Mouse (Mus musculus) heart, adult 2 months (tissue): Measurements from ENCODE around the gene Gfpt2. TPM values are rescaled to one million over a fixed set of nuclear protein-coding genes. Genes with fewer than 3 reads are reported as not detected.

Experiments used
- DNase-seq, 2 experiments: peaks; one replicate each; pipeline ENCODE4 v3.0.0; 2021
- H3K27ac ChIP-seq: fragments of 200-600 bp; 2 replicates; pipeline ENCODE4 v1.8.1; 2022
- H3K27me3 ChIP-seq: fragments of 200-500 bp; 2 replicates; pipeline ENCODE4 v1.6.1; 2012; ENCODE audit warnings: mild to moderate bottlenecking, low read length, inconsistent platforms, mixed read lengths; ENCODE audit not compliant: control insufficient read depth, insufficient read depth
- H3K36me3 ChIP-seq: fragments of 200-500 bp; 2 replicates; pipeline ENCODE4 v1.6.1; 2012; ENCODE audit warnings: low read length, inconsistent platforms; ENCODE audit not compliant: control insufficient read depth, insufficient read depth
- H3K4me1 ChIP-seq: fragments of 200-500 bp; 2 replicates; pipeline ENCODE4 v1.6.1; 2011; ENCODE audit warnings: low read length; ENCODE audit not compliant: control insufficient read depth, insufficient read depth
- H3K4me3 ChIP-seq: fragments of 200-600 bp; 2 replicates; pipeline ENCODE4 v1.8.1; 2022
- H3K79me2 ChIP-seq: fragments of 200-500 bp; replicated peaks from 2 replicates; pipeline ENCODE4 v1.6.1; 2012; ENCODE audit warnings: mild to moderate bottlenecking, inconsistent platforms, low read length, moderate library complexity, mixed read lengths; ENCODE audit not compliant: control insufficient read depth, insufficient read depth
- H3K9ac ChIP-seq: fragments of 200-500 bp; 2 replicates; pipeline ENCODE4 v1.6.1; 2012; ENCODE audit warnings: low read depth, mild to moderate bottlenecking, control low read depth, inconsistent platforms, low read length, mixed read lengths
- CTCF ChIP-seq: fragments of 200-600 bp; IDR thresholded peaks from 2 replicates; pipeline ENCODE4 v1.8.1; 2022; ENCODE audit warnings: antibody characterized with exemption, mild to moderate bottlenecking, moderate library complexity
- EP300 ChIP-seq: fragments of 200-500 bp; IDR thresholded peaks from 2 replicates; pipeline ENCODE4 v1.6.1; 2011; ENCODE audit warnings: low read depth, low read length, control low read depth; ENCODE audit not compliant: insufficient read depth
- POLR2A ChIP-seq: fragments of 200-500 bp; IDR thresholded peaks from 2 replicates; pipeline ENCODE4 v1.6.1; 2011; ENCODE audit warnings: mild to moderate bottlenecking, low read depth, low read length, control low read depth; ENCODE audit not compliant: insufficient read depth
- WGBS: fragments of 180-500 bp; shearing (Covaris S2); methylation state at CpG from one replicate; pipeline ENCODE4 v1.1.7; 2018; 5-methylcytosine and 5-hydroxymethylcytosine counted together
- intact Hi-C: fragments of 180-260 bp; cut with DNase I; formaldehyde crosslinking; loops from one replicate; pipeline ENCODE4 v1.15.1; 2025
- polyA plus RNA-seq: library from polyadenylated mRNA; depleted of rRNA; stranded (reverse); fragments of >200 nt; gene quantifications from 2 replicates; pipeline ENCODE4 v1.2.3, GENCODE M21; 2012
- total RNA-seq, 2 experiments: library from RNA; stranded (reverse); gene quantifications; 2 replicates each; pipeline ENCODE4 v1.2.3; 2021

The Gfpt2 gene
- total and polyA plus RNA-seq, 3 experiments, result 11.8 to 14.0 (median 13.8) TPM

- H3K4me3 ChIP-seq, result no peak overlapping the region
- intact Hi-C loops, result no loop called here
- H3K79me2 ChIP-seq, result no peaks in the 10 kb centered on the region
- H3K4me1 ChIP-seq, result peaks cover 1% of the 10 kb centered on the region; the same call in 1 of the 2 replicates
- TF ChIP-seq POLR2A, result 0 out of 2 replicates have a peak, but pooled peaks have one; percentile 10
- TF ChIP-seq EP300, result 0 out of 2 replicates have a peak, but pooled peaks have one; percentile 50
- no peak for TF ChIP-seq CTCF
- WGBS, result 56% methylated on average over 8 of the region's 8 CpGs
- H3K9ac ChIP-seq, result no peak overlapping the region
- H3K36me3 ChIP-seq, result peaks cover 3% of the 10 kb centered on the region; the same call in 1 of the 2 replicates
- no peaks in the 10 kb centered on the region for H3K27me3 ChIP-seq
- DNase-seq, result peak; percentile 47 to 74
- H3K27ac ChIP-seq, result no peak overlapping the region
These were observed 17.1 kb downstream of the Gfpt2 start for GRCm38 (mm10) chr11:49811099-49811541.

- no peak overlapping the region for H3K4me3 ChIP-seq
- H3K27me3 ChIP-seq, result no peaks in the 10 kb centered on the region
- peaks cover 3% of the 10 kb centered on the region; the same call in 1 of the 2 replicates for H3K36me3 ChIP-seq
- TF ChIP-seq EP300, result no peak
- TF ChIP-seq POLR2A, result no peak
- no peak for TF ChIP-seq CTCF
- no peaks in the 10 kb centered on the region for H3K79me2 ChIP-seq
- DNase-seq, result no peak
- peaks cover 1% of the 10 kb centered on the region; the same call in 1 of the 2 replicates for H3K4me1 ChIP-seq
- no peak overlapping the region for H3K27ac ChIP-seq
- WGBS, result 46% methylated on average over 8 of the region's 8 CpGs
- intact Hi-C loops, result no loop called here
- no peak overlapping the region for H3K9ac ChIP-seq
These were observed 17.9 kb downstream of the Gfpt2 start for GRCm38 (mm10) chr11:49811879-49812278.

- Histone ChIP-seq H3K27ac (no peak overlapping the region), H3K27me3 (no peaks in the 10 kb centered on the region), H3K79me2 (no peaks in the 10 kb centered on the region), H3K9ac (no peak overlapping the region), H3K4me1 (no peaks in the 10 kb centered on the region), H3K36me3 (no peaks in the 10 kb centered on the region), H3K4me3 (no peak overlapping the region)
- WGBS, result 88% methylated on average over 15 of the region's 15 CpGs
- intact Hi-C loops, result no loop called here
- TF ChIP-seq EP300 (no peak), POLR2A (no peak), CTCF (no peak)
- no peak for DNase-seq
These were observed 25.0 kb downstream of the Gfpt2 start for GRCm38 (mm10) chr11:49818869-49819566.

- intact Hi-C loops, result no loop called here
- Histone ChIP-seq H3K4me3 (no peak overlapping the region), H3K9ac (no peak overlapping the region), H3K27me3 (no peaks in the 10 kb centered on the region), H3K4me1 (no peaks in the 10 kb centered on the region), H3K27ac (no peak overlapping the region), H3K36me3 (no peaks in the 10 kb centered on the region), H3K79me2 (no peaks in the 10 kb centered on the region)
- TF ChIP-seq CTCF, result no peak
- no peak for TF ChIP-seq EP300
- TF ChIP-seq POLR2A, result no peak
- WGBS, result 86% methylated on average over 7 of the region's 7 CpGs
- DNase-seq, result no peak
These were observed 25.7 kb downstream of the Gfpt2 start for GRCm38 (mm10) chr11:49819676-49820075.

GRCm38 (mm10) chr11:49820928-49821327 lies 26.9 kb downstream of the Gfpt2 start:
- Histone ChIP-seq H3K4me3 (no peak overlapping the region), H3K9ac (no peak overlapping the region), H3K36me3 (no peaks in the 10 kb centered on the region), H3K27me3 (no peaks in the 10 kb centered on the region), H3K4me1 (no peaks in the 10 kb centered on the region), H3K79me2 (no peaks in the 10 kb centered on the region), H3K27ac (no peak overlapping the region)
- intact Hi-C loops, result no loop called here
- no peak for TF ChIP-seq EP300
- TF ChIP-seq CTCF, result no peak
- TF ChIP-seq POLR2A, result no peak
- whole genome bisulfite sequencing, result 72% methylated on average over 2 of the region's 2 CpGs
- DNase-seq, result no peak

GRCm38 (mm10) chr11:49821546-49821945 lies 27.6 kb downstream of the Gfpt2 start:
- Histone ChIP-seq H3K36me3 (no peaks in the 10 kb centered on the region), H3K4me1 (no peaks in the 10 kb centered on the region), H3K79me2 (no peaks in the 10 kb centered on the region), H3K27ac (no peak overlapping the region), H3K27me3 (no peaks in the 10 kb centered on the region), H3K9ac (no peak overlapping the region), H3K4me3 (no peak overlapping the region)
- no peak for DNase-seq
- intact Hi-C loops, result no loop called here
- 94% methylated on average over 2 of the region's 2 CpGs for WGBS
- TF ChIP-seq CTCF, result no peak
- no peak for TF ChIP-seq POLR2A
- TF ChIP-seq EP300, result no peak
